Mouse (Mus musculus) thymus, adult 2 months (tissue): ENCODE results near the gene Dapk2.

Experiments
- CTCF ChIP-seq: fragments of 200-500 bp; IDR thresholded peaks from 2 replicates; pipeline ENCODE4 v1.5.1; 2012; ENCODE audit warnings: mild to moderate bottlenecking, control low read depth, low read length, moderate library complexity, borderline replicate concordance; ENCODE audit not compliant: control insufficient read depth, poor library complexity, insufficient read depth; ENCODE audit errors: extremely low read depth
- POLR2A ChIP-seq: fragments of 200-500 bp; IDR thresholded peaks from 2 replicates; pipeline ENCODE4 v1.6.1; 2012; ENCODE audit warnings: mild to moderate bottlenecking, low read length, control low read depth, moderate library complexity; ENCODE audit not compliant: control insufficient read depth, poor library complexity, insufficient read depth; ENCODE audit errors: extremely low read depth

- TF ChIP-seq CTCF (no peak), POLR2A (no peak)
These were observed 34.4 kb upstream of the Dapk2 start for GRCm38 (mm10) chr9:66123648-66124047.
